Mouse (Mus musculus) forebrain, embryonic 15.5 days (tissue): ENCODE data around the gene Evx2. TPM values are rescaled to one million over a fixed set of nuclear protein-coding genes. Genes with fewer than 3 reads are reported as not detected.

Experiments
- ATAC-seq: fragments of 200-750 bp; cut with Nextera tagmentation; replicated peaks from 2 replicates; pipeline ENCODE4 v1.8.0; 2017; ENCODE audit warnings: mild to moderate bottlenecking, moderate TSS enrichment, moderate library complexity
- H3K27ac ChIP-seq: fragments of 300-500 bp; sonication (generic); replicated peaks from 2 replicates; pipeline ENCODE4 v1.5.1; 2015; ENCODE audit warnings: mild to moderate bottlenecking, inconsistent platforms
- H3K27me3 ChIP-seq: fragments of 300-500 bp; sonication (generic); 2 replicates; pipeline ENCODE4 v1.6.1; 2015; ENCODE audit warnings: inconsistent platforms
- H3K36me3 ChIP-seq: fragments of 300-500 bp; sonication (generic); 2 replicates; pipeline ENCODE4 v1.6.1; 2015; ENCODE audit warnings: mild to moderate bottlenecking, inconsistent platforms
- H3K4me1 ChIP-seq: fragments of 300-500 bp; sonication (generic); 2 replicates; pipeline ENCODE4 v1.6.1; 2015; ENCODE audit warnings: inconsistent platforms
- H3K4me2 ChIP-seq: fragments of 300-500 bp; sonication (generic); replicated peaks from 2 replicates; pipeline ENCODE4 v1.6.1; 2015; ENCODE audit warnings: mild to moderate bottlenecking, inconsistent platforms
- H3K4me3 ChIP-seq: fragments of 300-500 bp; sonication (generic); 2 replicates; pipeline ENCODE4 v1.5.1; 2015; ENCODE audit warnings: mild to moderate bottlenecking, inconsistent platforms
- H3K9ac ChIP-seq: fragments of 300-500 bp; sonication (generic); replicated peaks from 2 replicates; pipeline ENCODE4 v1.6.1; 2015; ENCODE audit warnings: mild to moderate bottlenecking, inconsistent platforms
- H3K9me3 ChIP-seq: fragments of 300-500 bp; sonication (generic); 2 replicates; pipeline ENCODE4 v1.6.1; 2016; ENCODE audit warnings: inconsistent platforms
- WGBS: fragments of 180-500 bp; shearing (Covaris S2); methylation state at CpG from one replicate; pipeline ENCODE4 v1.1.7; 2015; ENCODE audit warnings: mixed read lengths; 5-methylcytosine and 5-hydroxymethylcytosine counted together
- polyA plus RNA-seq: library from polyadenylated mRNA; unstranded; fragments of >200 nt; fragmentation: Nextera tagmentation; extraction: Ambion mirVana; gene quantifications from 2 replicates; pipeline ENCODE4 v1.2.1, GENCODE M21; 2015

The Evx2 gene
- polyA plus RNA-seq, 1 experiment from 2014 or later, result not detected

DNA sequence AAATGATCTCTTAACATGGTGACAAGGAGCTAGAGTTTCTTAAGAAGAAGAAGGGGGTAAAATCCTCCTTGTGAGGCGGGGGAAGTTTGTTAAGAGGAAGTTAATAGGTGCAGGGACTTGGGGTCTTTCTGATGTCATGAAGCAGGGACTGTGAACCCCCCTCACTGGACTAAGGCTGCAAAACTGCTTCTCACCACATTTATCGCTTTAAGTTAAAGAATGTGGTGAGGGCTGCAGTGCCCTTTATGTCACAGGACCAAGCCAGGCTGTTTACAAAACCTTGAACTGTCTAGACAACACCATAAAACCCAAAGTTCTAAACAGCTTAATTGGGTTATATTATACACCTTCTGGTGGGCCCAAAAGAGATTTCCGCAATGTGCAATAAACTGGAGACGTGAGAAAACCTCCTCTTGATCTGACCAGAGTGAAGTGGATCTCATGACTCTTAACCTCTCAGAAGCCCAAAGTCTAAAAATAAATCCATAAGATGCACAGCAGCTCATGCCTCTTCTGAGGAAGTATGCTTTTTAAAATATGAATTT, 25.8 kb upstream of the Evx2 start:
- peaks cover 99% of the 10 kb centered on the region for H3K27me3 ChIP-seq
- H3K36me3 ChIP-seq, result no peaks in the 10 kb centered on the region
- 14% methylated on average over 4 of the region's 4 CpGs for WGBS
- no peak overlapping the region for H3K9ac ChIP-seq
- H3K4me2 ChIP-seq, result no peak overlapping the region
- no peaks in the 10 kb centered on the region for H3K9me3 ChIP-seq
- ATAC-seq, result no peak
- no peak overlapping the region for H3K4me3 ChIP-seq
- H3K4me1 ChIP-seq, result peaks cover 13% of the 10 kb centered on the region
- H3K27ac ChIP-seq, result no peak overlapping the region

DNA sequence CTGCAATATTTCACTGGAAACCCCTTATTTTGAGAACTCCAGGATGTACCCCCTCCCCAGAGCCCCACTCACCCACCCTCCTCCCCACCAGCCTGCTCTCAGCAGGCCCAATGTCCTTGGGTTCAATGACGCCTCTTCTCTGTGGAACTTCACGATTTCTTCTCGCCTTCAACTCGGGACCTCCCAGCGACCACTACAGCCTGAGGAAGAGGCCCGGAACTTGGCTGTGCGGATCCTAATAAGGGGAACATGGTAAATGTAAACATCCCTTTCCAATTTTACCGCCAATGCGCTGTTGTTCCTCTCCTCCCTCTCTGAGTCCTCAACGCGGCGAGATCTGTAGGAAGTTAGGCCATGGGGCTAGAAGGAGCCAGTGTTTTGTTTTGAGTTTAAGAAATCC, 24.7 kb upstream of the Evx2 start:
- WGBS, result 1% methylated on average over 12 of the region's 12 CpGs
- no peak for ATAC-seq
- H3K9ac ChIP-seq, result no peak overlapping the region
- no peak overlapping the region for H3K27ac ChIP-seq
- no peaks in the 10 kb centered on the region for H3K36me3 ChIP-seq
- no peak overlapping the region for H3K4me2 ChIP-seq
- peaks cover 99% of the 10 kb centered on the region for H3K27me3 ChIP-seq
- H3K9me3 ChIP-seq, result no peaks in the 10 kb centered on the region
- peaks cover 16% of the 10 kb centered on the region for H3K4me1 ChIP-seq
- H3K4me3 ChIP-seq, result no peak overlapping the region

GRCm38 (mm10) chr2:74683471-74683951, 24.2 kb upstream of the Evx2 start:
- Histone ChIP-seq H3K27me3 (peaks cover 99% of the 10 kb centered on the region), H3K4me3 (no peak overlapping the region), H3K9me3 (no peaks in the 10 kb centered on the region), H3K36me3 (no peaks in the 10 kb centered on the region), H3K27ac (no peak overlapping the region), H3K4me1 (peaks cover 16% of the 10 kb centered on the region), H3K4me2 (no peak overlapping the region), H3K9ac (no peak overlapping the region)
- no peak for ATAC-seq
- WGBS, result 2% methylated on average over 18 of the region's 18 CpGs

DNA sequence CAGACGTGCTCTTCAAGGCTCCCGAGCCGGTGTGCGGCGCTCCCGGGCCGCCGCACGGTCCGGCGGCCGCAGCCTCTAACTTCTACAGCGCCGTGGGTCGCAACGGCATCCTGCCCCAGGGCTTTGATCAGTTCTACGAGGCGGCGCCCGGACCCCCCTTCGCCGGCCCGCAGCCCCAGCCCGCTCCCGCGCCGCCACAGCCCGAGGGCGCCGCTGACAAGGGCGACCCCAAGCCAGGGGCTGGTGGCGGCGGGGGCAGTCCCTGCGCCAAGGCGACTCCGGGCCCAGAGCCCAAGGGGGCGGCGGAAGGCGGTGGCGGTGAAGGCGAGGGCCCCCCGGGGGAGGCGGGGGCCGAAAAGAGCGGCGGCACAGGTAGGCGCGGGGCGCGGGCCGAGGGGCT, 23.4 kb upstream of the Evx2 start:
- no peak overlapping the region for H3K4me2 ChIP-seq
- H3K9ac ChIP-seq, result no peak overlapping the region
- peak overlapping the region; percentile 15; the same call in 1 of the 2 replicates for H3K4me3 ChIP-seq
- no peaks in the 10 kb centered on the region for H3K9me3 ChIP-seq
- no peak; the same call in 1 of the 2 replicates for ATAC-seq
- WGBS, result under 1% methylated on average over 50 of the region's 51 CpGs
- peaks cover 16% of the 10 kb centered on the region for H3K4me1 ChIP-seq
- no peaks in the 10 kb centered on the region for H3K36me3 ChIP-seq
- no peak overlapping the region for H3K27ac ChIP-seq
- H3K27me3 ChIP-seq, result peaks cover 99% of the 10 kb centered on the region

- Histone ChIP-seq H3K4me3 (peak overlapping the region; percentile 15; the same call in 1 of the 2 replicates), H3K36me3 (no peaks in the 10 kb centered on the region), H3K27ac (no peak overlapping the region), H3K9me3 (no peaks in the 10 kb centered on the region), H3K4me1 (peaks cover 16% of the 10 kb centered on the region), H3K4me2 (0 out of 2 replicates have a peak overlapping the region, but pooled peaks have one; percentile 0), H3K27me3 (peaks cover 99% of the 10 kb centered on the region), H3K9ac (no peak overlapping the region)
- 1% methylated on average over 71 of the region's 78 CpGs for WGBS
- ATAC-seq, result no peak
Measured at GRCm38 (mm10) chr2:74681594-74682531, 22.5 kb upstream of the Evx2 start.

- no peak overlapping the region for H3K27ac ChIP-seq
- no peak overlapping the region for H3K4me3 ChIP-seq
- peaks cover 100% of the 10 kb centered on the region for H3K27me3 ChIP-seq
- H3K36me3 ChIP-seq, result no peaks in the 10 kb centered on the region
- 2% methylated on average over 21 of the region's 21 CpGs for WGBS
- H3K4me2 ChIP-seq, result no peak overlapping the region
- no peak overlapping the region for H3K9ac ChIP-seq
- no peaks in the 10 kb centered on the region for H3K9me3 ChIP-seq
- H3K4me1 ChIP-seq, result peaks cover 16% of the 10 kb centered on the region
- ATAC-seq, result no peak
Measured at GRCm38 (mm10) chr2:74680561-74681398, 21.4 kb upstream of the Evx2 start.

- Histone ChIP-seq H3K4me2 (no peak overlapping the region), H3K9ac (no peak overlapping the region), H3K4me1 (peaks cover 16% of the 10 kb centered on the region), H3K27ac (no peak overlapping the region), H3K36me3 (no peaks in the 10 kb centered on the region), H3K9me3 (no peaks in the 10 kb centered on the region), H3K4me3 (no peak overlapping the region), H3K27me3 (peaks cover 100% of the 10 kb centered on the region)
- ATAC-seq, result no peak
- WGBS, result under 1% methylated on average over 23 of the region's 23 CpGs
Measured at GRCm38 (mm10) chr2:74679980-74680379, 20.6 kb upstream of the Evx2 start.

DNA sequence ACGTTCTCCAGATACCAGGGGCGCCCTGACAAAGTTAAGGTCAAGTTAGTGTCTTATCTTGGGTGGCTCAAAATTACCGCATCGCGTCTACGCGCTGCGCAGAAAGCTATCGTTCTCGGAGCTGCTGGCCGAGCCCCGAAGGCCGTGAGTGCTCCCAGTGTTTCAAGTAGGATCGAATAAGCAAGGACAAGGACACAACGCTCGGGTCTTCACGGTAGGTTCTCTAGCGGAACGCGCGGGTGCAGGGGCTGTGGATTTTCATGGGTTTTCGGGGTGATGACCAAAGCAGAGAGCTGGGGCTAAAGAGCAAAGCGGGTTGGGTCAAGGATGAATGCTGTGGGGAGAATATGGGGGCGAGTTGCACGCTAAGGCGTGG, 20.2 kb upstream of the Evx2 start:
- H3K27me3 ChIP-seq, result peaks cover 100% of the 10 kb centered on the region
- H3K9ac ChIP-seq, result no peak overlapping the region
- no peak overlapping the region for H3K27ac ChIP-seq
- no peaks in the 10 kb centered on the region for H3K36me3 ChIP-seq
- peaks cover 16% of the 10 kb centered on the region for H3K4me1 ChIP-seq
- no peaks in the 10 kb centered on the region for H3K9me3 ChIP-seq
- H3K4me2 ChIP-seq, result no peak overlapping the region
- no peak for ATAC-seq
- under 1% methylated on average over 26 of the region's 26 CpGs for WGBS
- no peak overlapping the region for H3K4me3 ChIP-seq

DNA sequence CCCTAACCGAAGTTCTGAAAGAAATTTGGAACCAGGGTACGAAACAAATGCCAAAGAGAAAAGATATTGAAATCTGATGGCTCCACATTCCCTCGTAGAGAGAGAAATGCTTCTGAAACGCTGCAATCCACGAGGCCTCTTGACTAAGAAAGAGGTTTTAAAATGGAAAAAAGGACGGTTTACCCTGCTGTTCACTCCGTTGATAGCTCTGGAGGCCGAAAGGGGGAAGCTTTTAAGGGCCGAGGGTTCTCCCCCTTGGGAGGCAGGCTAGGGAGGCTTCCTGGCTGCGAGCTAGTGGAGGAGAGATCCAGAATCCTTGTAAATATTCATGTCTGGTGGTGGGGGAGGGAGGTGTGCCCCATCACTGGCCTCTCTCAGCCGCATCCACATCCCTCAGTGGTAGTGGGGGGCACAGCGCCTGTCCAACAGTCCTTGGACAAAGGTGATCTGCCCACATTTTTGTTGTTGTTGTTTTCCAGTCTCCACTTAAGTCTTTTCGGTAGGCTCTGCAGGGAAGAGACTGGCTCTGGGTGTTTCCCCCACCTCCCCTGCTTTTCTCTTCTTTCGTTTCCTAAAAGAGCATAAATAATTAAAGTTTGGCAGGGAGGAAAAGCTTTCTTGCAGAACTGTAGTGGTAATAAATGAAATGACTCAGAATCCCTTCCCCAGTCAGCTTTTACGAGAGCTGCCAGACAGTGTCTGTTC, 19.7 kb upstream of the Evx2 start, which contains the start of gene Hoxd11:
Gene Hoxd11 (plus strand): TSS at position 667 of the 705 bp plus-strand sequence.
- Histone ChIP-seq H3K4me1 (peaks cover 16% of the 10 kb centered on the region), H3K27me3 (peaks cover 100% of the 10 kb centered on the region), H3K4me2 (no peak within 1 kb of the TSS), H3K36me3 (no peaks in the 10 kb centered on the region), H3K27ac (no peak within 1 kb of the TSS), H3K9ac (no peak within 1 kb of the TSS), H3K9me3 (no peaks in the 10 kb centered on the region), H3K4me3 (no peak within 1 kb of the TSS)
- 2% methylated on average over 15 of the region's 15 CpGs for WGBS
- ATAC-seq, result no peak

- Histone ChIP-seq H3K4me3 (no peak overlapping the region), H3K9ac (no peak overlapping the region), H3K4me1 (peaks cover 13% of the 10 kb centered on the region), H3K9me3 (no peaks in the 10 kb centered on the region), H3K27ac (no peak overlapping the region), H3K4me2 (no peak overlapping the region), H3K27me3 (peaks cover 99% of the 10 kb centered on the region), H3K36me3 (no peaks in the 10 kb centered on the region)
- 5% methylated on average over 2 of the region's 2 CpGs for WGBS
- ATAC-seq, result no peak
Measured at GRCm38 (mm10) chr2:74677106-74677505, 17.7 kb upstream of the Evx2 start.

GRCm38 (mm10) chr2:74676376-74677052, 17.2 kb upstream of the Evx2 start:
- ATAC-seq, result no peak
- no peaks in the 10 kb centered on the region for H3K36me3 ChIP-seq
- H3K4me1 ChIP-seq, result peaks cover 8% of the 10 kb centered on the region; the same call in 1 of the 2 replicates
- H3K27me3 ChIP-seq, result peaks cover 99% of the 10 kb centered on the region
- WGBS, result 3% methylated on average over 9 of the region's 9 CpGs
- H3K27ac ChIP-seq, result no peak overlapping the region
- H3K9me3 ChIP-seq, result no peaks in the 10 kb centered on the region
- H3K9ac ChIP-seq, result no peak overlapping the region
- H3K4me3 ChIP-seq, result no peak overlapping the region
- H3K4me2 ChIP-seq, result no peak overlapping the region
